Mouse (Mus musculus): ENCODE data around the gene Gprc5b.
A peak's percentile ranks its signal among the peaks of the same experiment; 100 is the strongest.

Gene Gprc5b

DNA sequence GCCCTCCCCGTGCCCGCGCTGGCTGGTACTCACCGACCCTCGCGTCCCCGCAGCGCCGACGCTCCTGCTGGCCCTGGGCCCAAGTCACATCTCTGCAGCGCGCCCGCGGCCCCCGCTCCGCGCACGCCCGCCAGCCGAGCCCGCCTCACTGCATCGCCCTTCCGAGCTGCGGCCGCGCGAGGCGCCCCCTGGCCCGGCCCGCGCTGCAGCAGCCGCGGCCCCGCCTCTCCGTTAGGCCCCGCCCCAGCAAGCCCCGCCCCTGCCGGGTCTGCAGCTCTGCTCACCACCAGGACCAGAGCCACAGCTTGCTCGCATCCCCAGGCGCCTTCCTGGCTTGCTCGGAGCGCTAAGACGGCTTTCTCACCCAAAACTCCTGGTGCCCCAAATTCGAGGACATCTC lies at the start of gene Gprc5b:
TSS of gene Gprc5b (minus strand) at position 205 of the 400 bp plus-strand sequence.
- peak; percentile 73 for ATAC-seq (ENCODE audit: insufficient number of reproducible peaks, low FRiP score, low TSS enrichment)

DNA sequence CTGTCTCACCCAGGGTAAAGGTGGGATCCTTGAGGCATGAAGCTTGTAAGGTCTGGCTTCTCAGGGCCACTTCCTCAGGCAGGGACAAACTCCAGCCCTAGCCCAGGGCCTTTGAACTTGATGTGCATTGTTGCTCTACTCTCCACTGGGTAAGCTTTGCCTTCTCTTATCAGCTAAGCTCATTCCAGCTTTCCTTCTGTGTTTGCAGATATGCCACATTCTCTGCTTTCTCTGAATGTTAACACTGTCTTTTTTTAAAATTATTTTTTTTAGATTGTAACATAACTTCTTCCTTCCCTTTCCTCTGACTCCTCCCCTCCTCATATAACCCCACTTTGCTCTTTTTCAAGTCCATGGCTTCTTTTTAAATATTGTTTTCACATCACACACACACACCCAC lies 46.5 kb upstream of the Gprc5b start:
- no peak for ATAC-seq (ENCODE audit: insufficient number of reproducible peaks, low FRiP score, low TSS enrichment)

DNA sequence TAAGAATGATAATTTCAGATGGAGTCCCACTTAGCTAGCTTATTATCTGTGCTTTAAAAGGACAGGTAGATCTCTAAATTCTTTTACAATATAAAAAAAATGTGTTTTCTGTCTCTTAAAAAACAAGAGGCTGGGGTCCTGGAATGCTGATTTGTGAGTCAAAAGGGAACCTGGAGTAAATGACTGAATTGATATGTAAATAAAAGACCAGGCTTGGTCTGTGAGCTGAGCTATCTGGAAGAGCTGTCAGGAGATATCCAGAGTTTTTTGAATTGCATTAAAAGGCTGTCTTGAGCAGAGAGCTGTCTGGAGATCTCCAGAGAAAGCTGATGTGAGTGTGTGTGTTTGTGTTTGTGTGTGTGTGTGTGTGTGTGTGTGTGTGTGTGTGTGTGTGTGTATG lies 42.6 kb upstream of the Gprc5b start:
- no peak for ATAC-seq (ENCODE audit: insufficient number of reproducible peaks, low FRiP score, low TSS enrichment)

DNA sequence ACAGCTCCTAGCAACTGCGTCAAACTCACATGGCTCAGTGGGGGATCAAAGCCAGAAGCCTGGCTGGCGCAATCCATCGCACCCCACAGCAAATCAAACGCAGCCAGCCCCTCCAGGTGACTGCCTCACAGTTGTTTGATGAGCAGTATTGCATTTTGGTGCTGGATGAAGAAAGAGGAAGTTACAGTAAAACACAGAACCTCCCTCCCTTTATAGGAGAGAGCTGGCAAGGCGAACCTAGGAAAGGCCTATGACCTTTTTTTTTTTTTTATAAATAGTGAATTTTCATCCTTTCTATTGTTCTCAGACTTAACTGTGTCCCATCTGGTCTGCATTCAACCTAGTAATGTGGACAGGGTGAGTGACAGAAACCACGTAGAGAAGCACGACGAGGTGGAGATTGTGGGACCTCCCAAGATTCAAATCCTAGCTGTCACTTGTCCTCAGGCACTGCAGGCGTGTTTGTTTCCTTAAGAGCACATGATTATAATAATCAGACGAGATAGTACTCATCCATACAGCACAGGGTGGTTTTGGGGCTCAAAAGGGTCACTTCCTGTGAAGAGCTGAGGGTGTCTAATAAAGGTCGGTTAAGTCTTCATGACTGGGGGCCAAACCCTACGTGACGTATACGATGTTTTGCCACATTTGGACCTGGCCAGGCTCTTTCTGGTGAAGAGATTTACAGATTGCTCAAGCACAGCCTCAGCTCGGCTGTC lies 39.4 kb upstream of the Gprc5b start:
- ATAC-seq (ENCODE audit: insufficient number of reproducible peaks, low FRiP score, low TSS enrichment): no peak

DNA sequence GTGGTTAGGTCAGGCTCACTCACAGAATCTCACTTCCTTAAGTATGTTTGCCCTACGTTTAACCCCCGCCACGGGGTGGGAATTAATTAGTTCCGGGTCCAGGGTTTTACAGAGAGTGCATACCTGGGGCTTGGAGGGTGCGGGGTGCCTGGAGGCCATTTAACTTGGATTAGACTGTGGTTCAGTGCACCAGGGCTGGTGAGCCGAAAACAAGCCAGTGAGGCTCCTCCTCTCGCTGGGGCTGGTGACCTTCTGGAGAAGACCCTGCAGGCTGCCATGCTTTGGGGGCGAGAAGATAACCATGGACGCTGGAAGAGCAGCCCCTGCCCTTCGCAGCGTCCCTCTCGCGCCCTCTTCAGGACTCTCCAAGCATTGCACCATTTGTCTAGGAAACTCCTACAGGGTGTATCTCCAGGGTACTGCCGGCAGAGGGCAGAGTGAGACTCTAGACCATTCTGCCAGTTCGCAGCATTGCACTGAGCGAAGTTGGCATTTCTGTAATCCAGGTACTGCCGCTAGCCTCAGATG lies 28.4 kb upstream of the Gprc5b start:
- no peak for ATAC-seq (ENCODE audit: insufficient number of reproducible peaks, low FRiP score, low TSS enrichment)

DNA sequence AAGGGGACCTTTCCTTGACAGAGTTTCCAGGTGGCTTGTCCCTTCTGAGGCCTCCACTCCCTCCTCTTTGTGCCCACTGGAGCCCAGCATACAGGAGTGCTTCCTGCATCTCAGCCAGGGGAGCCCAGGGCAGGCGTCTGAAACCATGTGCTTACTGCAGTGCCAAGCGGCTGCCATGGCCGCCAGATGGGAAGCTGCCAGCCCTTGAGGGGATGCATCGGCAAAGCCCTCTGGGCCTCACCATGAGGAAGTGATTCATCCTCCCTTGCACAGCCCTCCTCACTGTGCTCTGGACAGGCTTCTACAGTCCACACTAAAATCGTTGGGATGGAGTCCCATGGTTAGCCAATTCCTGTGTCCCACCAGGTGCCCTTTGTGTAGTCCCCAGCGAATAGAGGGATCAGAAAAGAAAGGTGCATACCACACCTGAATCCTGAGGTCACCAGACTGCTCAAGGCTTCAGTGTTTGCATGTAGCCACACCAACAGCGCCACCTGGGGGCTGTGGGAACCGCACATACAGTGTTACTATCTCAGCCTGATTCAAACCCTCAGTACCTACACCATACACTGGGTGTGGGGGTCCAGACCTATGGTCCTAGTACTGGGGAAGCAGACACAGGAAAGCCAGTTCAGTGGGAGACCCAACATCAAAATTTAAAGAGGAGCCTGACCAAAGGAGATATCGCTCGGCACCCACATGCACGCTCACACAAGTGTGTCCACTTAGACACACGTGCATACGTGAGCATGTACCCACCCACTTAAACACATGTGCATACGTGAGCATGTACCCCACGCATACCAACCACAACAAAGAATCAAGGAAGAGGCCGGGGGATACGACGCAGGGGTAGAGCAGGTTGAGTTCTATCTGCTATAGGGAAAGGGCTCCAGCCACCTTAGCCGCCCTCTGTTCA lies 27.5 kb upstream of the Gprc5b start:
- ATAC-seq (ENCODE audit: insufficient number of reproducible peaks, low FRiP score, low TSS enrichment): peak; percentile 22; the same call in 1 of the 2 replicates

DNA sequence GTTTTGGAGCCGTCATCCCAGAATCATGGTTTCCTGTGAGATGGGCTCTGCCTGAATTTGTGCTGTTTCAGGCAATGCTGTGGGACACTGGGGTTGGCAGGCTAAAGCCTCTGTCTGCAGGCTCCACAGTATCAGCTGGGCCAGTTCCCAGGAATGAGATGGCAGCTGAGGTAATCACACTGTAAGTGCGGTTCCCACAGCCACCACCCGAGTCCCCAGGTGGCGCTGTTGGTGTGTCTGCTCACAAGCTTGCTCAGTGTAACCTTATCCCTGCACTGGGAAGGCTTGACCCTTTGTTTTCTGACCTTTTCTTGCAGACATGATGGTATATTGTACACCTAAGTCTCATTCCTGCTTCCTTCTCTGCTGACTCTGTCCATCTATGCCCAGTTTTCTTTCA lies 24.5 kb upstream of the Gprc5b start:
- peak; percentile 84; the same call in 1 of the 2 replicates for ATAC-seq (ENCODE audit: insufficient number of reproducible peaks, low FRiP score, low TSS enrichment)

DNA sequence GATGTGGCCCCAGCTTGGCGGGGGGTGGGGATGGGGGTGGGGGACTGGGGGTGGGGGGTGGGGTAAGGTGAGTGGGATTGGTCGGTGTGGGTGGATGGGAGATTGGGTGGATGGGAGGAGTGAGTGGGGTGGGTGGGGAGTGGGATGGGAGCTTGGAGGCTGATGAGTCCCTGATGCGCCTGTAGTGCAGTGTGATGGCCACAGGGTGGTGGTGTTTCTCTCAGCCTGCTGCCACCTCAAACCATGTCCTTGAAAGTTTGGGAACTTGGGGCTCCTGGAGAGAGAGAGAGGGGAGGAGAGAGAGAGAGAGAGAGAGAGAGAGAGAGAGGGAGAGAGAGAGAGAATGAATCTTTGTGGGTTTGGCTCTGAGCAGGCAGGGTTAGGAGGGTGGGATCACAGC lies 20.7 kb upstream of the Gprc5b start:
- no peak for ATAC-seq (ENCODE audit: insufficient number of reproducible peaks, low FRiP score, low TSS enrichment)

DNA sequence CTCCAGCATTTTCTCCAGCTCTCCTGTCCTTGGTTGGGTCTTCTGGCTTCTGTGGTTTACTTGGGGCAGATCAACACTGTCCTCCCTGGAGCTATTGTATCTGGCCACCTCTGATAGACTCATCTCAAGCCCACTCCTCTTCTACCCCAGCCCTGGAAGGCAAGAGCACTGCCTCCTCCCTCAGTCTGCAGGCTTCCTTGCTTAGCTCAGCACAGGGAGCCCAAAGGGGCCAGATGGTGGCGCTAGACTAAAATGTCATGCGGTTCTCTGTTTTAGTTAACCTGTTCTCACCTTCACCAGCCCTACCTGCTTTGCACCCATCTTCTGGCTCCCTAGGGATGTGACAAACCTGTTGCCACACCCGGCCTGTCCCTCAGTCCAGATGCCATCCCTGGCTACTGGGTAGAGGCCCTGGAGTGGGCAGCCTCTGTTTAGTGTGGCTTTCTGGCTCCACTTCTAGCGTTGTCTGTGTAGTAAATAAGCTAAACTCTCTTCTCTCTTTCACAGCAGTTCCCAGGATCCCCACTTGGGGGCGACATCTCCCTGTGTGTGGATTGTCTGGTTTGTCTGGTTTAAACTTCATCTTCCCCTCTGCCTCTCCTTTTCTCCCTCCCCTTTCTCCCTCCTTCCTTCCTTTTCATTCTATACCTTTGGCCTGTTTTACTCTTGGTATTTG lies 16.0 kb upstream of the Gprc5b start:
- ATAC-seq (ENCODE audit: insufficient number of reproducible peaks, low FRiP score, low TSS enrichment): peak; percentile 52; the same call in 1 of the 2 replicates

DNA sequence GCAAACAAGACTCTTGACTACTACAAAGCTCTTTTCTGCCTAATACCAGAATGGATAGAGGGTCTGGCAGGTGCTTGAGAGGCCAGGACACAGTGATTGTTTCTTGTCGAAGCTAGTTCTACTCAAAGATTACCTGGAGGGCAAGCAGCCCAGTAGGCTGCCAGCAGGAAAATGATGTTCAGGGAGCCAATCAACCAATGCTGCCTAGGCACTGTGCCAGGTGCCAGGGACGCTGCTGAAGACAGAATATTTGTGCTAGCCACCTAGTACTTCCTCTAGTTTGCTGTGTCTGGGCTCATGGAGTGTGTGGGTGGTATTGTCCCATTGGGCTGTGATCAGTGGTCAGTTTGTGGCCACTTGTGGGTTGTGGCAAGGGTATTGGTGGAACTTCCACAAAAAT lies 7.5 kb upstream of the Gprc5b start:
- no peak for ATAC-seq (ENCODE audit: insufficient number of reproducible peaks, low FRiP score, low TSS enrichment)

DNA sequence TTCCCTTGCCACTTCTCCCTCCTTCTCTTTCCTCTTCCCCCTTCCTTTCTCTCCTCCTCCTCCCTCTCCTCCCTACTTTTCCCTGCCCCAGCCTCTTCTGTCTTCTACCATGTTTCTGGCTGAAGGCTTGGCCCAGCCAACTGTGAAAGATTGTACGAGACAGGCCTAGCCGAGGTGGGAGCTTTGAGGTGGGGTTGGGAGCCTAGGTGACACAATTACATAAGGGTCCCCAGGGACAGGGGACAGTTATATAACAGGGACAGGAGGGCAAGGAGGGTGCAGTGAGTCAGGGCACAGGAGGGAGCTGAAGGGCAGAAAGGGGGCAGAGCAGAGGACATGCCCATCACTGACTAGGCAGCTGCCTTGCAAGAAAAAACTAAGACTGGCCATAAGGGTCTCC lies 7.0 kb upstream of the Gprc5b start:
- ATAC-seq (ENCODE audit: insufficient number of reproducible peaks, low FRiP score, low TSS enrichment): no peak

DNA sequence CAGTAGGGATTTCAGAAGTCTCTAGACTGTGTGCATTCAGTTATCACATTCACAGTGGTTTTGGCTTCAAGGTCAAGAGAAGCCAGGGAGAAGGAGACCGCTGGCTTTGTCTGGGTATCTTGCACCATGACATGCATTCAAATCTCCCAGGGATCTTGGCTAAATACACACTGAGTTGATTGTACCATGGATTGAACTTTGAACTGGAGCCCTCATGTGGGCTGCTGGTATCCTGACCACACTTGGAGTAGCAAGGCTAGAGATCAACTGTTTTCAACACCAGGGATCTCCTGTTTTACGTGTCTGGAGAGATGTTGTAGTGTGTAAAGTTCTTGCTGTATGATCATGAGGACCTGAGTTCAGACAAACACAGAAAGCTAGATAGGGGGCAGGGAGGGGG lies 4.8 kb upstream of the Gprc5b start:
- ATAC-seq (ENCODE audit: insufficient number of reproducible peaks, low FRiP score, low TSS enrichment): no peak

DNA sequence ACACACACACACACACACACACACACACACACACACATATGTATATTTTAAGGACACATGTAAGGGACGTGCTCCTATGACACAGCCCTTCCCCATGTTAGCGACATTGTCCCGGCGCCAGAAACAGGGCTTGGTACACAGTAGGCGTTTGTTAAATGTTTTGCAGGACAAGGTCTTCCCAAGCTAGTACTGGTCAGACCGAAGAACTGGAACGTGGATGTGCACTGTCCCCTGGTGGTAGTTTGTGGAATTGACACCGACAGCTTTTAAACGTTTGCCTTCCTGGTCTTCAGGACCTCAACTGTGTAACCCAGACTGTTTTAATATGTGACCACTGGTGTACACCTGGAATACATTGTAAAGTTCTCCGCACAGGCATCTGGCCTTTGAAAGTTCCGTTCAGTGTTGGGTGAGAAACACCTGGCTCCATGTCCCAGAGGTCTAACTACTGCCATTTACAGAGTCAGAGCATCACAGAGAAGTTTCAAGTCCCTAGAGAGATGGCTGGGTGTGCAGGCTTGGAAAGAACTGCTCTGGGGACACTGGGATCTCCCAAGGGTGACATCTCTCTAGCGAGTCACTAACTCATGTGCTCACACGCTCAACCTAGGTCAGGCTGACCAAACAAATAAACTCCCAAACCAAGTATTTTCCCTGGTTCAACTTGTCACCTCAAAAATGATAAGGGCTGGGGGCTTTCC lies 1.3 kb upstream of the Gprc5b start:
- ATAC-seq (ENCODE audit: insufficient number of reproducible peaks, low FRiP score, low TSS enrichment): peak; percentile 45; the same call in 1 of the 2 replicates

DNA sequence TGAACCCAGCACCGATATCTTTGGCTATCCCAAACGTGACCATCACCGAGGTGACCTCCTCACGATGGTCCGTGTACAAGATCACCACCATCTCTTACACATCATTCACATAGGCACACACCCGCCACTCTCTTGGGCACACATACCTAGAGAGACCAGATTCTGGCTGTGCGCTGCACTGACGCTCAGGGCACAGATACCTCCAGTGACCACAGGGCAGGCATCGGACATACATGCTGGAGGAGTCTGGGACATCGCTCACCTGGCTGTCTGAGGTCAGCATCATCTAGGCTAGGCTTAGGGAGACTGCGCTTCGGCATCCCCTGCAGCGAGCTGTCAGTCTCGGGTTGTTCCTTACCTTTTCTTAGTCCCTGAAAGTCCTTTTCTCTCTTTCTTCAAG lies 660 bp upstream of the Gprc5b start:
- peak; percentile 26; the same call in 1 of the 2 replicates for ATAC-seq (ENCODE audit: insufficient number of reproducible peaks, low FRiP score, low TSS enrichment)

DNA sequence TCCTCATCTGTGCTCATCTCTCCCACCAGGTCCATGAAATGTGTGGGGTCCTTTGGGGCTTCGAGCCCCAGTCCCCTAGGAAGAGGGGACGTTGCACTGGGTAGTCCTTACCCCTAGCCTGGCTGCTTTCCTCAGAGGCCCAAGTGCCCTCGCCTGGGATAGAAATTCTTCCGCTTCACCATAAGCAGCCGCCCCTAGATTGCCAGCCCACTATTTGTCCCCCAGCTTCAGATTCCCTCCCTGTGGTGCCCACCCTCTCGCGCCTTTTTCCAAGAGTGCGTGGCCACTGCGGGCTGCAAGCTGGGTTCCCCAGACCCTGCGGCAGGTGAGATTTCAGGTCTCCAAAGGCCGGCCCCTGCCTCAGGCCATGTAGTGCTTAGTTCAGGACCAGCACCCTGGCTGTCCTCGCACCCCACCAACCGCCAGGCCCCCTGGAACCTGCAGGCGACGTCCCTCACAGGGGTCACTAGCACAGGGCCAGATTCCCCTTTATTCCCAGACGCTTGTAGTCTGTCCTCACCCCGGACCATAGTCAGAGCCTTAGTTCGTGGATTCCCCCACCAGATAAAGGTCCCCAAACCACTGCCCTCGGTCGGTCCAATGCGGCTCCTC lies 674 bp downstream of the Gprc5b start:
- no peak for ATAC-seq (ENCODE audit: insufficient number of reproducible peaks, low FRiP score, low TSS enrichment)

DNA sequence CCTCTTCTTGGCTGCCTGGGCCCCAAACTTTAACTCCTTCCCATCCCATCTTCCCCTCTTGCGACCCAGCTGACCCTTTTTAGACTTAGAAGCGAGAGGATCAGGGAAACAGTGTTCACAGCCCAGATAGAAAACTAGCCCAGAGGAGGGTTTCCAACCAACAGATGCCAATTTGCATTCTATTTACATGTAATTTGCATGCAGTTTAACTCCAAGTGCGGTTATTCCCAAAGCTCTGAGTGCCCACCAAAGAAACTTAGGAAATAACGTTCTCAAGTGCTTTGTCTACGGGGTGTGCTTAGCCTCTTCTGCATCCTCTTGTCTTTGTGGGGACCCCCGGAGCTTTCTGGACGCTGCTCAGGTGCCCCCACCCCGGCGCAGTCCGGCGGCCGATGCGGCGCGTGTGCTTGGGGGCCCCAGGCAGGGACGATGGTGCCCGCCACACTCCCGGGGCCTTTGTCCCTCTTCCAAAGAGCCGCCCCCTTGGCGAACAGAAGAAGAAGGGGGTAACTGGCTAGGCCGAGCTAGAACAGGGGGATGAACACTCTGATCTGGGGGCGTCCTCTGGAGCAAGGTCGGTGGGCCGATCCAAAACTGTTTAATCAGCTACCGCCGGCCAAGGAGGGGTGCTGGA lies 1.3 kb downstream of the Gprc5b start:
- no peak for ATAC-seq (ENCODE audit: insufficient number of reproducible peaks, low FRiP score, low TSS enrichment)

DNA sequence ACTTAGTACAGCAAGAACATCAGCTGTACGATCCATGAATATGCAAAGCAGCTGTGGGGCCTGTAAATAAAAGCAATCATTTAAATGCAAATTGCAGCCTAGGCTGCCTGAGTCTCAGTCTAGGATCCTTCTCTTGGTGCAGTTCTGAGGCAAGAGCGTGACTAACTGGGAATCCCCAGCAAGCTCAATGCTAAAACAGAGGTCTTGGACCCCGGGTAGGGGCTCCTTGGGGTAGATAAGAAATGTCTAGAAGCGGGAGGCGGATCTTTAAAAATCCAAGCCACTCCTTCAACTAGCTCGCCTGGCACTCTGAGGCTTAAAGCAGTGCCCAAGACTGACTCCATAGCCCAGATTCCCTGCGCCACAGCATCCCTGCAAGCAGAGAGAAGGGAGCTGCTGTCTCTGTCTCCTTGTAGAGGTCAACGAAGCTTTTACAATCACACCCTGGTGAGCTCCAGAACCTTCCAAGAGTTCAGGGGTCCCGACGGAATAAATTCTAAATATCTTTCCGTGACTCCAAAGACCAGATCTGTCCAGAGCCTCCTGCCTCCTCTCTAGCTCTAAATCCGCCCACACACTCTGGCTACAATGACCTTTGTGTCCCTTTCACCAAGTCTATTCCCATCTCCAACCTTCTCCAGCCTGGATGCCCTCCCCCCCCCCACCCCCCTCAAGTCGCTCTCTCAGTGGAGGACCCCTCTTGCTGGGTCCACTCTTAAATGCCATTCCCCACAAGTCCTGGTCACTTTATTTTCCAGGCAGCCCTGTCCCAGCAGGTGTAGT lies 2.2 kb downstream of the Gprc5b start:
- ATAC-seq (ENCODE audit: insufficient number of reproducible peaks, low FRiP score, low TSS enrichment): no peak

DNA sequence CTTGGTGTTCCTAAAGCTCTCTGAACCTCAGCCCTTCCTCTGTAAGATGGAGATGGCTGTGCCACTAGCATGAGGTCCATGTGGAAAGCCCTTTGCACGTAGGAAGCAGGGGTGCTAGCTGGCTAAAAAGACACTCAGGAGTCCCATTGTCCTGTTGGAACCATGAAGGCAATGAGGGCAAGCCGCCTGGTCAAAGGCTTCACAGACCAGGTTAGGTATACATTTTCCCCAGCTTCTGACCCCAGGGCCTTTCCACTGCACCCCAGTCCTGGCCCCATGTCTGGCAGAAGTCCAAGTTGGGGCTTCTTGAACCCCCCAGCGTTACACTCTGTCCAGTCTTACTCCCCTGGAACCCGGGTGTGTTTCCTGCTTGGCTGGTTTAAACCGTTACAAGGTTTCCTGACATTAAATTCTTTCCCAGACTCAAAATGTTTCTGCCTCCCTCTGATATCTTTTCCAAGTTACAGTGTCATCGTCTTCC lies 2.9 kb downstream of the Gprc5b start:
- ATAC-seq (ENCODE audit: insufficient number of reproducible peaks, low FRiP score, low TSS enrichment): no peak
